Mouse (Mus musculus) kidney, adult 18-20 months (tissue): ENCODE measurements around the gene Dlx4.
A peak's percentile ranks its signal among the peaks of the same experiment; 100 is the strongest.

Experiments
- DNase-seq: peaks from one replicate; pipeline ENCODE4 v3.0.0; 2021

The Dlx4 gene

GRCm38 (mm10) chr11:95142258-95142657 lies 3.8 kb downstream of the Dlx4 start:
- no peak for DNase-seq

- DNase-seq = no peak
Observed at GRCm38 (mm10) chr11:95139871-95140270, 6.2 kb downstream of the Dlx4 start.

- no peak for DNase-seq
Observed at GRCm38 (mm10) chr11:95137281-95137680, 8.8 kb downstream of the Dlx4 start.

DNA sequence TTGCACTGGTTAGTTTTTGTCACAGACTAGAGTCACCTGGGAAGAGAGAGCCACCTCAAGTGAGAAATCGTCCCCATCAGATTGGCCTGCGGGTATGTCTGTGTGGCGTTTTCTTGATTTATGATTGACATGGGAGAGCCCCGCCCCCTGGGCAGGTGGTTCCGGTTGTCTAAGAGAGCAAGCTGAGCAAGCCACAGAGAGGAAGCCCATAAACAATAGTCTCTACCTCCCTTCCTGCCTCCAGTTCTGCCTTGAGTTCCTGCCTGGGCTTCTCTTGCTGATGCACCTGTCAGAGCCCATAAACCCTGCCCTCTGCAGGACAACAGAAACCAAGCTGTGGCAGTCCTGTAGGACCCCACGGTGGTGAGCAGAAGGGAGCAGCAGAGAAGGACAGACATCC lies 12.7 kb downstream of the Dlx4 start:
- DNase-seq = no peak

GRCm38 (mm10) chr11:95130668-95131252 lies 15.3 kb downstream of the Dlx4 start:
- no peak for DNase-seq

DNA sequence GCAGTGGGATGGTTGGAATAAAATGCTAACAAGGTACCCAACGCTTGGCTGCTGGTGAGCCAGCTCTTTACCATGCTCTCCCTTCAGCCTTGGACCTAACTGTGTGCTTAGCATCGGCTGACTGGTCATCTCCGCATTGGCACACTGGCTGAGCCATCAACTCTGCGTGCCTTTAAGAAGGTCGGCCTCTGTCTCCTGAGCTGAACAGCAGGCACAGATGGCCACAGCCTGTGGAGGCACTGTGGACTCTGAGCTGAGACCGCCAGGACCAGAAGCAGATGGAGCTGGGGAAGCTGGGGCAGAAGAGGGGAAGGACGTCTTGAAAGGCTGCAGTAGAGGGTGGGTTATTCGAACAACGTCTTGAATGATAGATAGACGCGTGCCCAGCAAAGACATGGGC lies 17.7 kb downstream of the Dlx4 start:
- no peak for DNase-seq

- no peak for DNase-seq
Observed at GRCm38 (mm10) chr11:95126272-95127245, 19.5 kb downstream of the Dlx4 start.

DNA sequence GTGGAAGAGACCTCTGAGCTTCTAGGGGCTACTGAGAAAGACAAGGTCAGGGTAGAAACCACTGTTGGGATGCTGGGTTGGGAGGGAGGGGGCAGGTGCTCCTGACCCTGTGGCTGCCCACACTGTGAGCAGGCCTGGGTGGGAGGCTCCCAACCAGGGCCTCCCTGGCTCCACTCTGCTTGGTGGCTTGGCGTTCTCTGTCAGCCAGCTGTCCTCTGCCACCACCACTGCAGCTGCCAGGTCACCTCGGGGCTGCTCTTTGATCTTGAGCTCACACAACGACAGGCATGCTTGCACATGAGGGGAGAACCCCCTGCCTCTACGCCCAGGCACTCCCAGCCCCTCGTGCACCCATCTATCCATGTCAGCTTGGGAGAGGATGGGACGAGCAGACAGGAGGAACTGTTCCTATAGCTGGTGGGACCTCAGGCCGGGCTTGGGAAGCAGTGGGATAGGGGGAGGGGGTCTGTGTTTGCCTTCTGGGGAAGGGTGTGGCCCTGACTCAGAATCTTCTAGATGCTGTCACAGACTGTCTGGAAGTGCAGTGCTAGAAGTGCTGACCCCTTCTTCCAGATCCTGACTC lies 20.6 kb downstream of the Dlx4 start:
- no peak for DNase-seq

GRCm38 (mm10) chr11:95122100-95122489 lies 24.0 kb downstream of the Dlx4 start:
- DNase-seq = no peak

DNA sequence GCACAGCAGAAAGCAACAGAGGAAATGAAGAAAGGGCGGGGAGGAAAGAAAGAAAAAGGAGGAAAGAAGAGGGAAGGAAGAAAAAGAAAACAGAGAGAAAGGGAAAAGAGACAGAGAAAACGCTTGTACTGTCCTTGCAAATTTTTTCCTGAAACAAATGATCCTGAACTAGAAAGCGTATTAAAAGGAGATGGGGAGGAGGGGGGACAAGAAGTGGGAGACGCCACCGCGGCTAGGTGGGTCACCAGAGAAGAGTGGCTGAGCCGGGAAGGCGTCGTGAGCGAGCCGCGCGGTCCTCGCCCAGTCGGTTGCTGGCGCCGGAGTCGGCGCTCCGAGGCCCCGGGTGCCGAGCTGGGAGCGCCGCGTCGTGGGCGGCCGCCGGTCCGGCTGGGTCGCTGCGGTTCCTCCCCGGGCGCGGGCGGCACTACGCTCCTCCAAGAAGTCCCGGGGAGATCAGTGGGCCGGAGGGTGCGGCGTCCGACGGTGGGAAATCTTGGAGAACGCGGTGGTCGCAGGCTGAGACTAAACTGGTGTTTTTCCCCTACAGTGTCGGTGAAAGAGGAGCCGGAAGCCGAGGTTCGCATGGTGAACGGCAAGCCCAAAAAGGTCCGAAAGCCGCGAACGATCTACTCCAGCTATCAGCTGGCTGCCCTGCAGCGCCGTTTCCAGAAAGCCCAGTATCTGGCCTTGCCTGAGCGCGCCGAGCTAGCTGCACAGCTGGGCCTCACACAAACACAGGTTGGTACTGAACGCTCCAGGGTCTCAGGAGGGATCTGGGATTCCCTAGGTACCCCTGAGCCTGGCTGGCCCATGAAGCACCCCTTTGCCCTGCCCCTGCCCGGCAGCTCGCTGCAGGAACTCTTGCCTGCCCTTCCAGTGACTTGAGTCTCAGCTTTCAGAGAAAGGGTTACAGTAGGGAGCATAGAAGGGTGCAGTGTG lies 24.6 kb downstream of the Dlx4 start:
- DNase-seq = no peak

DNA sequence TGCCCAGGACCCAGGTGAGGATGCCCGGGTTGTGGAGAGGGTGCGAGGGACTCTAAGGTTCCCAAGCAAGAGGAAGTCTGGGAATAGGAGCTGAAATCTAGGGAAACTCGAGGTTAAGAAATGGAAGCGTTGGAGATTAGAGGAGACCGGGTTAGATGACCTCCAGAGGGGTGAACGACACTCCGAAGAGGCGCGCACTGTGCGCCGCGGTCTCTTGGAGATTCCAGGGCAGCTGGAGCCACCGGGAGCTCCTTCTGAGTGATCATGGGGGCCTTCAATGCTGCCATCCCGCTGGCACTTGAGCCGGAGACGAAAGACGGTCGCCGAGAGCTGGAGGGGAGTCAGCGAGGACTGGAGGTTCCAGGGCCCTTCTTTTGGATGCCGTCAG lies 25.4 kb downstream of the Dlx4 start:
- no peak for DNase-seq

GRCm38 (mm10) chr11:95119990-95120632 lies 26.0 kb downstream of the Dlx4 start, which contains the start of gene Dlx3:
Dlx3 (plus strand) TSS chr11:95120119.
- no peak for DNase-seq

DNA sequence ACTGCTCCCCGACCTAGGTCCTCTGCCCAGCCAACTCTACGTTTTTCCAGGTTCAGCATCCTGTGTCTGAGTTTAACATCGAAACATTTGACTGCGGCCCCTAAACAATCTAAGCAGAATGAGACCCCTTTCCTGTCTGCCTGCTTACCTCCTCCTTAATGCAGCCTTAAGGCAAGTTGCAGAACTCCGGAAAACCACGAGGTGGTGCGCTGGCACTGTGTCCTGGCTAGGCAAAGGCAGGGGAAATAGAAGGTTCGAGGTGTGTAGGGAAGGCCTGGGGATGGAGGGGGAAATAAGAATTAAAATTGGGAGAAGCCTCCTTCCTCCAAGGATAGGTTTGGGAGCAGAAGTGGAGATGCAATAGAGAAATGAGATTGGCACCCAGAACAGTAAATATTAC lies 27.6 kb downstream of the Dlx4 start:
- DNase-seq = peak; percentile 80

DNA sequence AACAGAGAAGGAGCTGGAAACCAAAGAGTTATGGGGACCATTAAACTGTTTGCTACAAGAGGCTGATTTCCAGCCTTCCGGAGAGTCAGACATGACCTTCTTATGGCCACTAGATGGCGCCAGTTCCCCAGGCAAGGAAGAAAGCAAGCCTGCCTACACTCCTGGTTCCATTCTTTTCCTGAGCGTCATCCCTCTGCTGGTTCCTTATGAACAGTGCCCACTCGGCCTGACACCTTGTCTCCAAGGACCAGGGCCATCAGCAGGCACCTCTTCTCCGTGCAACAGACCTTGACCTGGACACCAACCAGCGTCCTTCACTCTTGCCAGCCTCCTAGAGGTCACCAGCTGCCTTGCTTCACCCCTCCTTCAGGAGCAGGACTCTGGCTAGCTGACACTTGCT lies 29.0 kb downstream of the Dlx4 start:
- peak; percentile 76 for DNase-seq

DNA sequence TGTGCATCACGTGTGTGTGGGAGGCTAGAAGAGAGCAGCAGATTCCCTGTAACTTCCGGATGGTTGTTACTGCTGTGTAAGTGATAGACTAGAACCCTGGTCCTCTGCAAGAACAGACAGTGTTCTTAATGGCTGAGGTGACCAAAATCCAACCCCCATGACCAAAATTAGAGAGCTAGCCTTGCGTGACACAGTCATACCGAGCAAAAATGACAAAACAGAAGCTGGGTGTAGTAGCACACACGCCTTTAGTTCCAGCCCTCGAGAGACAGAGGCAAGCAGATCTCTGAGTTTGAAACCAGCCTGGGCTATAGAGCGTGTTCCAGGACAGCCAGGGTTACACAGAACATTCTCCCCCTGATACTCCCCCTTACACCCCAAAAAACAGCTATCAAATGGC lies 36.0 kb downstream of the Dlx4 start:
- DNase-seq = no peak

DNA sequence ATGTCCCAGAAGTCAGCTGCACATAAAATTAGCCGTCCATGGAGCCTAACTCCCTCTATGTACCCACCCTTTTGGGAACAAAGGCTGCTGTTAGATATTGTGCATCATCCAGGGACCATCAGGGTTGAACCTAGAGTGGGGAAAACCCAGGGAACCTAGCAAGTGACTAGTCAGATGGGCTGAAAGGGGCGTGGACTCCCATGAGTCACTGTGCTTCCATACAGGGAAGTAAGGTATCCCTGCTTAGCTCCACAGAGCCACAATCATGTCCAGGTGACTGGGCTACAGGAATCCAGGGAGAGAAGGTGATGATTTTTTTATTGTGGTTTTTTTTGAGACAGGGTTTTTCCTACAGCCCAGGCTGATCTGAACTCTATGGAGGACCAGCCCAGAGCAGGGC lies 37.1 kb downstream of the Dlx4 start:
- DNase-seq = no peak

DNA sequence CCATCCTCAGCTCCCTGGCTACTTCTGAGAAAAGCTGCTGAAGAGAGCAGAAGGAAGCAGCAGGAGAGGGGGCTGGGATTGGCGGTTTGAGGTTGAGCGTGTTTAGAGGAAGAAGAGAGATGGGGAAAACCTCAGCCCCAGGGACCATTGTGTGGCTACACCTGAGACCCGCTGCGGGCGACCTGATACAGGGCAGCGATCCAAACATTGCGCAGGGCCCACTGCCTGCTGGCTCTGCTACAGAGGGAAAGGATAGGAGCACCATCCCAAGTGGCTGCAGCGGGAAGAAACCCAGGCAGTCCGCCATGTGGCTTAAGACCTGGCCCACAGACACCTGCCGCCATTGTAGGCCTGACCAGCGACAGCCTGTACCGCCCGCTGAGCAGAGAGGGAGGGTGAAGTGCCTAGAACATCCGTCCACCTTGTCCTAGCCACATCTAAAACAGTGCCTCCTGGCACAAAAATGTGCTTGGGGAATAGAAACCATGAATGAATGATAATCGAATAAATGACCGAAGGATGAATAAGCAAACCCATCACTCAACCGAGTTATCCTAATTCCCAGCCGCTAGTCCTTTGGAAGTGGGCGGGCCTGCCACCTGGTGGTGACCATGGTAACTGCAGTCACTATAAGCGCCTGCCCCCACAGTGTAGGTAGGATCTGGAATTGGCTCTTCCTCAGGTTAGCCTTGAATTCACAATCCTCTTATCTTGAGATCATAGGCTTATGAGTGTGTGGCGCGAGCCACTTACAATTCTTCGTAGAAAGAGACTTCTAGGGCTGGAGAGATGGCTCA lies 39.4 kb downstream of the Dlx4 start:
- peak; percentile 86 for DNase-seq

DNA sequence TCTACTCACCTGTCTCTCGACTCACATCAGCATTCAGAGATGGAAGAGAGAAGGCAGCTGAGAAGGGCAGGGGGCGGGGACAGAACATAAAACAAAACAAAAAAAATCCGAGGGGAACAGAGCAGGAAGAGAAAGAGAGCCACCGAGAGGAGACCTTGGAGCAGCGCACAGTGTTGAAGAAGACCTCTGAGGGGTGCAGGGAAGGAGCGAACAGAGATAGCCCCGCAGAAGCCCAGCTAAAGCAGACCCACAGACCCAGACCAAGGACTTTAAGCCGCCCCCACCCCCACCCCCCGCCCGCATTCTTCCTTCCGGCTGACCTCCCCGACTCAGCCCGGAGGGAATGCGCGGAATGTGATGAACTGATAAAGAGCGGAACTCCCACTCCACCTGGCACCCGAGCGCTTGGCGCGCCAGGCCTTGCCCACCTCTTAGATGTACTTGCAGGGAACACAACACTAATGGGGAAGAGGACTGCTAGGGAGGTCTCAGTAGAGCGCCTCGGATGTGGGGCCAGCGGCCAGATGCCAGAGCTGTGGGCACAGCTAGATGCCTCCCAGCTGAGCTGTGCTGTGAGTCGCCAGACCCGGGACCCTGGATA lies 40.7 kb downstream of the Dlx4 start:
- no peak for DNase-seq

GRCm38 (mm10) chr11:95104266-95104665 lies 41.8 kb downstream of the Dlx4 start:
- DNase-seq = no peak

DNA sequence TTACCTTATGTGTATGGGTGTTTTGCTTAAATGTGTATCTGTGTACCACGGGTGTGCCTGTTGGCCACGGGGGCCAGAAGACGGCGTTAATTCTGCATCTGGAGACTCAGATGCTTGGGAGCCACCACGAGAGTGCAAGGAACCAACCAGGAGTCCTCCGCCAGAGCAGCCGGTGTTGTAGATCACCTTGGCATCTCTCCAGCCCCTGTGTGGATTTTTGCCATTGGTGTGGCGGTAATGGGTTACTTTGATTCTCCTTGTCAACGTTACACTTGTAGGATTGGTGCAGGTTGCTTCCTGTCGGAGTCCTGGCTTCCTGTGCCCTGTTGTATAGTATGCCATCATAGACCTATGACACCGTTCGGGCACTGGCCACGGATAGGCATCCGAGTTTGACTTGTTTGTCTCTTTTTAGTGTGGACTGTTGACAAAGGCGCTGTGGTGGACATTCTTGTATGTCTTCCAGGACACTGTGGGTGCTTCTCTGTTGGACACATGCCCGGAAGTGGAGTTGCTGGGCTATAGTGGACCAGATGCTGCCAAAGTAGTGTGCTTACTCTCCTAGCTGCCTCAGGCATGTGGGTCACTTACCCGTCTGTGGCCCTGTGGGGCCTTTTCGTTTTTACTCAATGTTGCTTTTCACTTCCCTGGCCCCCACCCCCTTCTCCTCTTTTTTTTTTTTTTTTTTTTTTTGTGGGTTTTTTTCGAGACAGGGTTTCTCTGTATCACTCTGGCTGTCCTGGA lies 43.7 kb downstream of the Dlx4 start:
- DNase-seq = no peak
